Mouse (Mus musculus) retina, adult 2 months (tissue): ENCODE data around the gene Grm4.
"Not testable (repeated sequence)": the region's sequence is repeated elsewhere in the genome, so short reads cannot be mapped to it uniquely, and the experiment has no call there.

Experiments used
- DNase-seq: peaks from one replicate; pipeline ENCODE4 v3.0.0-alpha.2; 2012; ENCODE audit warnings: low read depth, low spot score

Gene Grm4

GRCm38 (mm10) chr17:27393432-27393831 is 127.8 kb downstream of the Grm4 start:
- DNase-seq, result no peak

- DNase-seq, result no peak
These were observed 128.3 kb downstream of the Grm4 start for GRCm38 (mm10) chr17:27392918-27393317.

GRCm38 (mm10) chr17:27390019-27390418 is 131.2 kb downstream of the Grm4 start:
- DNase-seq, result no peak

GRCm38 (mm10) chr17:27389221-27390000 is 131.8 kb downstream of the Grm4 start:
- DNase-seq, result no peak

- DNase-seq, result no peak
These were observed 134.8 kb downstream of the Grm4 start for GRCm38 (mm10) chr17:27386438-27386837.

GRCm38 (mm10) chr17:27385513-27386261 is 135.5 kb downstream of the Grm4 start:
- DNase-seq, result no peak

- DNase-seq, result no peak
These were observed 138.3 kb downstream of the Grm4 start for GRCm38 (mm10) chr17:27382916-27383315.

GRCm38 (mm10) chr17:27380911-27381459 is 140.2 kb downstream of the Grm4 start:
- not testable (repeated sequence) for DNase-seq

GRCm38 (mm10) chr17:27378977-27379376 is 142.2 kb downstream of the Grm4 start:
- DNase-seq, result no peak

- no peak for DNase-seq
These were observed 144.1 kb downstream of the Grm4 start for GRCm38 (mm10) chr17:27377151-27377550.

GRCm38 (mm10) chr17:27375551-27375950 is 145.7 kb downstream of the Grm4 start:
- no peak for DNase-seq
